Mouse (Mus musculus) stomach, embryonic 16.5 days (tissue): ENCODE data around the gene Clec12a. TPM values are rescaled to one million over a fixed set of nuclear protein-coding genes. Genes with fewer than 3 reads are reported as not detected.
"Not testable (repeated sequence)": the region's sequence is repeated elsewhere in the genome, so short reads cannot be mapped to it uniquely, and the experiment has no call there.

ENCODE experiments used
- ATAC-seq: fragments of 200-750 bp; cut with Nextera tagmentation; 2 replicates; pipeline ENCODE4 v1.8.0; 2017; ENCODE audit warnings: moderate number of reproducible peaks, moderate TSS enrichment; ENCODE audit not compliant: insufficient read depth, low FRiP score
- H3K27ac ChIP-seq: fragments of 300-500 bp; sonication (generic); 2 replicates; pipeline ENCODE4 v1.5.1; 2014; ENCODE audit warnings: low read length
- H3K27me3 ChIP-seq: fragments of 300-500 bp; sonication (generic); 2 replicates; pipeline ENCODE4 v1.6.1; 2014; ENCODE audit warnings: low read length, control low read depth, mixed read lengths; ENCODE audit not compliant: control insufficient read depth, insufficient read depth
- H3K36me3 ChIP-seq: fragments of 300-500 bp; sonication (generic); 2 replicates; pipeline ENCODE4 v1.6.1; 2014; ENCODE audit warnings: low read length; ENCODE audit not compliant: control insufficient read depth, insufficient read depth
- H3K4me1 ChIP-seq: fragments of 300-500 bp; sonication (generic); 2 replicates; pipeline ENCODE4 v1.6.1; 2014; ENCODE audit warnings: low read length, control low read depth, mixed read lengths; ENCODE audit not compliant: control insufficient read depth, insufficient read depth
- H3K4me2 ChIP-seq: fragments of 300-500 bp; sonication (generic); 2 replicates; pipeline ENCODE4 v1.6.1; 2014; ENCODE audit warnings: low read depth, low read length, mixed read lengths
- H3K4me3 ChIP-seq: fragments of 300-500 bp; sonication (generic); replicated peaks from 2 replicates; pipeline ENCODE4 v1.5.1; 2014; ENCODE audit warnings: mild to moderate bottlenecking, low read length
- H3K9ac ChIP-seq: fragments of 300-500 bp; sonication (generic); 2 replicates; pipeline ENCODE4 v1.6.1; 2014; ENCODE audit warnings: low read length
- H3K9me3 ChIP-seq: fragments of 300-500 bp; sonication (generic); replicated peaks from 2 replicates; pipeline ENCODE4 v1.6.1; 2016; ENCODE audit warnings: low read length, control low read depth; ENCODE audit not compliant: control insufficient read depth
- WGBS: fragments of 180-500 bp; shearing (Covaris S2); extraction: QIAGEN DNeasy Blood & Tissue Kit; methylation state at CpG from one replicate; pipeline ENCODE4 v1.1.7; 2014; 5-methylcytosine and 5-hydroxymethylcytosine counted together
- polyA plus RNA-seq: library from polyadenylated mRNA; unstranded; fragments of >200 nt; fragmentation: Nextera tagmentation; extraction: Ambion mirVana; gene quantifications from 2 replicates; pipeline ENCODE4 v1.2.1, GENCODE M21; 2015

Gene Clec12a
- 1.2 and 2.0 TPM in 2 replicates for polyA plus RNA-seq

DNA sequence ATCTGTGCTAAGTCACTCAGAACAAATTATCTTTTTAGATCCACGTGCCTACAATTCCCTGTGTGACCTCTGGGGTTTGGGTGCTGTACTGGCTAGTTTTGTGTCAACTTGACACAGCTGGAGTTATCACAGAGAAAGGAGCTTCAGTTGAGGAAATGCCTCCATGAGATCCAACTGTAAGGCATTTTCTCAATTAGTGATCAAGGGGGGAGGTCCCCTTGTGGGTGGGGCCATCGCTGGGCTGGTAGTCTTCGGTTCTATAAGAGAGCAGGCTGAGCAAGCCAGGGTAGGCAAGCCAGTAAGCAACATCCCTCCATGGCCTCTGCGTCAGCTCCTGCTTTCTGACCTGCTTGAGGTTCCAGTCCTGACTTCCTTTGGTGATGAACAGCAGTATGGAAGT is at the start of gene Clec12a:
TSS of gene Clec12a (plus strand) at position 301 of the 400 bp plus-strand sequence.
- H3K4me2 ChIP-seq, H3K9ac ChIP-seq, H3K9me3 ChIP-seq, H3K27me3 ChIP-seq, H3K4me1 ChIP-seq, H3K36me3 ChIP-seq, ATAC-seq, H3K27ac ChIP-seq, H3K4me3 ChIP-seq: not testable (repeated sequence)
- 76% methylated on average over 4 of the region's 4 CpGs for WGBS

DNA sequence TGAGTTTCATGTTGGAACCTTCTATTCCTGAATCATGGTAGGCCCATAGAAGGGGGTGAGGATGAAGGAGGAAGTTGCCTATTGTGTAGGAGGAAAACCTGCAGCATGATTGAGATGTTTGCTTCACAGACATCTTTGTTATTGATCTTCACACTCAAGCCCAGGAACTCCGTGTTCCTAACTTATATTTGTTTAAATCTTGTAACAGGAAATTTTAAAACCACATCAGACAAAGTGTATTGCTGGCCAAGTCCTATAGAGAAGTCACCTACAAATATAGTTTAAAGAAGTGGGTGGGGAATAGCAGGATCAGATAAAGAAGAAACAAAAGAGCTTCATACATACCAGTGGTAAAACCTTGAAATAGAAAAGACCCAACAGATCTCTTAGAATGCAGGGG is 38.3 kb upstream of the Clec12a start:
- no peaks in the 10 kb centered on the region for H3K4me1 ChIP-seq
- no peak overlapping the region for H3K9ac ChIP-seq
- 35% methylated on average over 1 of the region's 1 CpGs for WGBS
- no peaks in the 10 kb centered on the region for H3K36me3 ChIP-seq
- no peak overlapping the region for H3K4me3 ChIP-seq
- no peak overlapping the region for H3K4me2 ChIP-seq
- ATAC-seq, result no peak
- H3K27ac ChIP-seq, result no peak overlapping the region
- H3K9me3 ChIP-seq, result no peaks in the 10 kb centered on the region
- no peaks in the 10 kb centered on the region for H3K27me3 ChIP-seq

DNA sequence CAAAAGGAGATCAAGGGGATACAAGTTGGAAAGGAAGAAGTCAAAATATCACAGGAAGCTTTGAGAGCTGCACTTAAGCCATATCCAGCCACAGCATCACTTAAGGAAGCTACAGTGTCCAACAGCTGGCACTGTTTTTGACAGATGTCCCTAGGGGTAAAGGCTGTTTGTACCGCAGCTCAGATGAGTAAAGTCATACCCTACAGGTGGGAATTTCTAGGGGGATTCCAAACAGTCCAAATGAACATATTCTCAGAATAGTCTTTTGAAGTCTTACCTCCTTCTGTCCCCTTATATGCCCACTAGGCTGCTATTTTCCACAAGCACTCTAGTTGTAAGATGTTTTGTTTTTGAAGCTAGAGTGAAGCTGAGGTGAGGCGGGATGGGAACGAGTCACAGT is 30.0 kb upstream of the Clec12a start:
- Histone ChIP-seq H3K9me3 (no peaks in the 10 kb centered on the region), H3K9ac (no peak overlapping the region), H3K4me2 (no peak overlapping the region), H3K4me3 (no peak overlapping the region), H3K27ac (no peak overlapping the region), H3K27me3 (no peaks in the 10 kb centered on the region), H3K36me3 (no peaks in the 10 kb centered on the region), H3K4me1 (no peaks in the 10 kb centered on the region)
- ATAC-seq, result no peak
- 86% methylated on average over 3 of the region's 3 CpGs for WGBS

DNA sequence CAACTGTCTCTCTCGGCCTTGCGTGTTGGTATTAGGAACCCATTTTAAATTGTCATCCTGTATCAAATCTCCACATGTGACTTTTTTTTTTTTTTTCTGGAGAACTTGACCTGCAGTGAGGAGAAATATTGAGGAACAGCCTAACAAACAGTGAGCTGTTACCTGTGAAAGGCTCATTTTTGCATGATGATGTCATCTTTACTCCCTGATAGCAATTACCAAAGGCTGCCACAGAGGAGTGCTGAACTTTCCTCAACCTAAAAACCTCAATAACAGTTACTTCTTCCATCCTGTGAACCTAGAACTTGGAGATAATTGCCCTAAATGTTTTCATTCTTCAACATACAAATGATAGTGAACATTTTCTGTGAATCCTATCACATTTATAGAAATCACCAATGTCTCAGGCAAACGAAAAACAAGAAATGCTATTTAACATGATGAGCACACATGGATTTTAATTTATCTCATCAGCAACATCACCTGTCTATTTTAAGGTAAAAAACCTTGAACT is 27.8 kb upstream of the Clec12a start:
- Histone ChIP-seq H3K27me3 (no peaks in the 10 kb centered on the region), H3K27ac (no peak overlapping the region), H3K9me3 (no peaks in the 10 kb centered on the region), H3K4me2 (no peak overlapping the region), H3K36me3 (no peaks in the 10 kb centered on the region), H3K4me3 (no peak overlapping the region), H3K9ac (no peak overlapping the region), H3K4me1 (no peaks in the 10 kb centered on the region)
- ATAC-seq, result no peak
- WGBS, result 77% methylated on average over 3 of the region's 3 CpGs

DNA sequence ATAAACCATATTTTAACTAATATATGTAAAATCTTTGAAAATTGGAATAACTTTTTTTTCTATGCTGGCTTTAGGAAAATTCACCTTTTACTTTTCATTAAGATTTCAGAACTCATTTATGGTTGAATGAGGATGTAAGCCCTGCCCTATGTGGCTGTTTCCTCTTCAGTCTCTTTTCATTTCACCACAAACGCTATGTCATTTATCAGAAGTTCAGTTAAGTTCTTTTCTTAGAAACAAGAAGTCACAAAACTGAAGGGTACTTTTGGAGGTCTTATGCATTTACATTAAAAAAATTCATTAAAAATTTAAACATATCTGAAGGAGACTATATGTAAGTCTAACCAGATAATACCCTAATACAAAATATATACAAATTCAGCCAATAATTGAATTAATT is 26.8 kb upstream of the Clec12a start:
- H3K4me1 ChIP-seq, result no peaks in the 10 kb centered on the region
- H3K36me3 ChIP-seq, result no peaks in the 10 kb centered on the region
- no peaks in the 10 kb centered on the region for H3K9me3 ChIP-seq
- no peak overlapping the region for H3K4me3 ChIP-seq
- no peaks in the 10 kb centered on the region for H3K27me3 ChIP-seq
- no peak overlapping the region for H3K9ac ChIP-seq
- whole genome bisulfite sequencing, result 83% methylated on average over 1 of the region's 1 CpGs
- ATAC-seq, result no peak
- H3K27ac ChIP-seq, result no peak overlapping the region
- H3K4me2 ChIP-seq, result no peak overlapping the region

DNA sequence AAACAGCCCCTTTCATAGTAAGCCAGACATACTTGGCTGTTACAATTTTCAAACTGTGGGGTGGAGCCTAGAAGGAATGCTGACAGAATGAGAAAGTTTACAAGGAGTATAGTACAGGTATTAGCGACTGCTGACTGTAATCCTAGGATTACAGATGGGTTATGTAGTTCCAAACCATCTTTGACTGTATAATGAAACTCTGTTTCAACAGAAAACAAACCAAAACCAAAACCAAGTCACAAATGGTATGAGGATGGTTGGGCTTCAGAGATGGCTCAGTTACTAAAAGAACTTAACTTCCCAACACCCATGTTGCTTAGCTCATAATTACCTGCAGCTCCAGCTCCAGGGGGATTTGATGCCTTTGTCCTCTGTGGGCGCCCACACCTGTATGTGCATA is 26.0 kb upstream of the Clec12a start:
- H3K4me3 ChIP-seq, result no peak overlapping the region
- no peak overlapping the region for H3K4me2 ChIP-seq
- no peaks in the 10 kb centered on the region for H3K9me3 ChIP-seq
- H3K4me1 ChIP-seq, result no peaks in the 10 kb centered on the region
- no peak for ATAC-seq
- WGBS, result 53% methylated on average over 2 of the region's 2 CpGs
- H3K9ac ChIP-seq, result no peak overlapping the region
- no peaks in the 10 kb centered on the region for H3K27me3 ChIP-seq
- H3K36me3 ChIP-seq, result no peaks in the 10 kb centered on the region
- no peak overlapping the region for H3K27ac ChIP-seq

DNA sequence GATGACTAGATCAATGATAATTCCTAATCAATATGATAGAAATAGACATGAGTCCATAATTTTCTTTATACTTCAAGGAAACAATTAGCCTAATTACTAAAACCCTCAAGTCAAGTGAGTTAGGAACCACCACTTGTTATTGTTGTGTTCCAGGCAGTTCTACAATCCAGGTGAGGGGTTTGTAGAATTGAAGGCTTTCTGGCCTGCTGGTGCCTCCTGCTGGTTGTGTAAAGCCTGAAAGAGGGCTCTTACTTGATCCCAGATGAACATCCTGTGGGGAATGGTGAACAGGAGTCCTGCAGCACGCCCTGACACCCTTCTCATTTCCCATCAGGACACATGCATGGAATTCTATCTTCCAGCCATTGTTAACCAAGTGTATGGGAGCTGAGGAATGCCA is 24.1 kb upstream of the Clec12a start:
- Histone ChIP-seq H3K27ac (no peak overlapping the region), H3K4me3 (no peak overlapping the region), H3K9ac (no peak overlapping the region), H3K27me3 (no peaks in the 10 kb centered on the region), H3K4me2 (no peak overlapping the region), H3K4me1 (no peaks in the 10 kb centered on the region), H3K36me3 (no peaks in the 10 kb centered on the region), H3K9me3 (no peaks in the 10 kb centered on the region)
- ATAC-seq, result no peak
- WGBS, result 59% methylated on average over 1 of the region's 1 CpGs

DNA sequence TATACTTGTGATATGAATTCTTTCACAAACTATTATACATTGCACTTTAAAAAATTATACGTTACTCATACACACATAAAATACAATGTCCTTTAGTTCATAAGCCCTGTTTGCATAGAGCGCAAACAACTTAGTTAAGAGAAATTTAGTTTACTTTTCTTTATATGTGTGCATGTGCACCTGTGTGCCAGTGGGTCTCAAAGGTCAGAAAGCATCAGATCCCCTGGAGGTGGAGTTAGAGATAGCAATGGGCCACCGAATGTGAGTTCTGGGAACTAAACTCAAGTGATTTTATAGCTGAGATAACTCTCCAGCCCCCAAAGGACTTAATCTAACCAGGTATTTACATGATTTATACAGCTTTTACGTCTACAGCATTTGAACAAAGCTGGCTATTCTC is 23.2 kb upstream of the Clec12a start:
- 61% methylated on average over 4 of the region's 4 CpGs for WGBS

DNA sequence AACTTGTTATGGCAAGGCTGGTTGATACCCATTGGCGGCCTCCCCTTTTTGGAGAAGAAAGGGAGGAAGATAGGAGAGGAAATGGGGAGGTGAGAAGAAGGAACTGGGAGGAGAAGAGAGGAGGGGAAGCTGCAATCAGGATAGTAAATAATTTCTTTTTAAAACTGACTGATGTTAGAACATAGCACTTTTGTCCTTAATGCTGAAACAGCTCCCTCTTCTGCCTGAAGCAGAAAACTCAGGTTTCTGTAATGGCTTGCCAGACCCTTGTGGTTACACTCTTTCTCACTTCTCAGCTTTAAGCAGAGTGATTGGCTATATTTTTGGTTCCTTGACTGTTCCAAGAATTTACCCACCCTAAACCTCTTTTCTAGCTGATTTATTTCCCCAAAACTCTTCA is 16.5 kb upstream of the Clec12a start:
- Histone ChIP-seq H3K9ac (no peak overlapping the region), H3K27ac (no peak overlapping the region), H3K4me1 (no peaks in the 10 kb centered on the region), H3K36me3 (no peaks in the 10 kb centered on the region), H3K9me3 (no peaks in the 10 kb centered on the region), H3K27me3 (no peaks in the 10 kb centered on the region), H3K4me2 (no peak overlapping the region), H3K4me3 (no peak overlapping the region)
- ATAC-seq, result no peak
- WGBS, result 47% methylated on average over 1 of the region's 1 CpGs

More for the DNA sequence above, 23.2 kb upstream of the Clec12a start:
- Histone ChIP-seq H3K9ac (no peak overlapping the region), H3K4me2 (no peak overlapping the region), H3K4me3 (no peak overlapping the region), H3K27me3 (no peaks in the 10 kb centered on the region), H3K27ac (no peak overlapping the region), H3K36me3 (no peaks in the 10 kb centered on the region), H3K4me1 (no peaks in the 10 kb centered on the region), H3K9me3 (no peaks in the 10 kb centered on the region)
- no peak for ATAC-seq
